Mouse (Mus musculus) spleen, postnatal 10 days (tissue): ENCODE data around the gene Peg10.
"Not testable (repeated sequence)": the region's sequence is repeated elsewhere in the genome, so short reads cannot be mapped to it uniquely, and the experiment has no call there.

ENCODE experiments used
- DNase-seq, 2 experiments: peaks; one replicate each; pipeline ENCODE4 v3.0.0; 2021 to 2022; ENCODE audit warnings: low spot score in 2 of 2

Gene Peg10

GRCm38 (mm10) chr6:4748506-4748961, 1.4 kb downstream of the Peg10 start:
- peak in 1 of 2 experiments; percentile 22 for DNase-seq

DNA sequence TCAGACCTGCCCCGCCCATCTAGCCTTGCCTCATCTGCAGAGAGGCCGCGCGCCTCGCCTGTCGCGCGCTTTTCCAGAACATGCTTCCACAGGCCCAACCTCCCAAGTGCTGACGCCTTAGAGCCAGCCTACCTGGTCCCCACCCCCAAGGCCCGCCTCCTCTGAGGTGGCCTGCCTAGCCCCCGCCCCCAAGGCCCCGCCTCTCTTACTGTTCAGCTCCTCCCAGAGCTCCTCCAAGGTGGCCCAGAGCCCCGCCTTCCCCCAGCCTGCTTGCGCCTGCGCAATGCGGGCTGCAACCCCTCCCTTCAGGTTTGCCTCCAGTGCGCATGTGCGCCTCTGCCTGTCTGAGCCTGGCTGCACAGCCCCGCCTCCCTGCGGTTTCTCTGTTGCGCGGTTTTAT, 2.0 kb downstream of the Peg10 start:
- peak; percentile 64 to 90 for DNase-seq

GRCm38 (mm10) chr6:4751355-4751754, 4.2 kb downstream of the Peg10 start:
- DNase-seq: no peak

GRCm38 (mm10) chr6:4754286-4754685, 7.2 kb downstream of the Peg10 start:
- no peak for DNase-seq

DNA sequence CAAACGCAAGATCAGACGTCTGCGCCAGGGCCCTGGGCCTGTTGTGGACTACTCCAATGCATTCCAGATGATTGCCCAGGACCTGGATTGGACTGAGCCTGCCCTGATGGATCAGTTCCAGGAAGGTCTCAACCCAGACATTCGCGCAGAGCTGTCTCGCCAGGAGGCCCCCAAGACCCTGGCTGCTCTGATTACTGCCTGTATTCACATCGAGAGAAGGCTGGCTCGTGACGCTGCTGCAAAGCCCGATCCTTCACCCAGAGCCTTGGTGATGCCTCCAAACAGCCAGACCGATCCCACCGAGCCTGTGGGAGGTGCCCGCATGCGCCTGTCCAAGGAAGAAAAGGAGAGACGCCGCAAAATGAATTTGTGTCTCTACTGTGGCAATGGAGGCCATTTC, 7.8 kb downstream of the Peg10 start:
- DNase-seq: no peak

DNA sequence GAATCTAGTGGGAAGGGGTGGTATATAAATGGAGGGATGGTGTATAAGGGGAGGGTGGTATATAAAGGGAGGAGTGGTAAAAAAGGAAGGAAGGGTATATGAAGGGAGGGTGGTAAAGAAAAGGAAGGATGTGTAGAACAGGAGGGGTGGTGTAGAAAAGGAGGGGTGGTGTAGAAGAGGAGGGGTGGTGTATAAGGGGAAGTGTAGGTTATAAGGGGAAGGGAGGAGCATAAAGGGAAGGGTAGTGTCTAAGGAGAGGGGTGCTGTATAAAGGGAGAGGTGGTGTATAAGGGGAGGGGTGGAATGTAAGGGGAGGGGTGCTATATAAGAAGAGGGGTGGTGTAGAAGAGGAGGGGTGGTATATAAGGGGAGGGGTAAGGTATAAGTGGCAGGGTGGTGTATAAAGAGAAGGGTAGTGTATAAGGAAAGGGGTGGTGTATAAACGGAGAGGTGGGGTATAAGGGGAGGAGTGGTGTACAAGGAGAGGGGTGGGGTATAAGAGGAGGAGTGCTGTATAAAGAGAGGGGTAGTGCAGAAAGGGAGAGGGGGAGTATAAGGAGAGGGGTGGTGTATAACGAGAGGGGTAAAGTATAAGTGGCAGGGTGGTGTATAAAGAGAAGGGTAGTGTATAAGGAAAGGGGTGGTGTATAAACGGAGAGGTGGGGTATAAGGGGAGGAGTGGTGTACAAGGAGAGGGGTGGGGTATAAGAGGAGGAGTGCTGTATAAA, 14.5 kb downstream of the Peg10 start:
- not testable (repeated sequence) for DNase-seq

DNA sequence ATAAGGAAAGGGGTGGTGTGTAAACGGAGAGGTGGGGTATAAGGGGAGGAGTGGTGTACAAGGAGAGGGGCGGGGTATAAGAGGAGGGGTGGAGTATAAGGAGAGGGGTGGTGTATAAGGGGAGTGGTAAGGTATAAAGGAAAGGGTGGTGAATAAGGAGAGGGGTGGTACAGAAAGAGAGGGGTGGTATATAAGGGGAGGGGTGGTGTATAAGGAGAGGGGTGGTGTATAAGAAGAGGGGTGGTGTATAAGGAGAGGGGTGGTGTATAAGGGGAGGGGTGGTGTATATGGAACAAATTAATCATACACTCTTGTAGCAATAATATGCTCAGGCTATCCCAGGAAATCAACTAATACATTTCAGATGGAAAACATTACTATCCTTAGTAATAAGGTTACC, 15.1 kb downstream of the Peg10 start:
- DNase-seq: no peak

GRCm38 (mm10) chr6:4796281-4796680, 49.2 kb downstream of the Peg10 start:
- DNase-seq: no peak

DNA sequence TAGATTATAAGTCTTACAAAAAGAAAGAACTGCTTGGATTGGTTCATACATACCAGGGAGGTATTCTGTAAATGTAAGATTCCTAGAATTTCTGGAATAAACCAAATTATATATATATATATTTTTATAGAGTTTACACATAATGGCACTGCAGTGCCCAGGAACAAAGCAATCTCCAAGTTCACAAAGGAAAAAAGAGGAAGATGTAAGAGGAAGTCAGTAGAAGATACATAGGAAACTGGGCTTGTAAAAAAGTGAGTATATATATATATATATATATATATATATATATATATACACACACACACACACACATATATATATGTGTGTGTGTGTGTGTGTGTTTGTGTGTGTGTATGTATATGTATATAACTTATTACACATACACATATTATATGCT, 50.2 kb downstream of the Peg10 start:
- DNase-seq: not testable (repeated sequence)

- DNase-seq: no peak
These were observed 51.3 kb downstream of the Peg10 start for GRCm38 (mm10) chr6:4798382-4798781.

DNA sequence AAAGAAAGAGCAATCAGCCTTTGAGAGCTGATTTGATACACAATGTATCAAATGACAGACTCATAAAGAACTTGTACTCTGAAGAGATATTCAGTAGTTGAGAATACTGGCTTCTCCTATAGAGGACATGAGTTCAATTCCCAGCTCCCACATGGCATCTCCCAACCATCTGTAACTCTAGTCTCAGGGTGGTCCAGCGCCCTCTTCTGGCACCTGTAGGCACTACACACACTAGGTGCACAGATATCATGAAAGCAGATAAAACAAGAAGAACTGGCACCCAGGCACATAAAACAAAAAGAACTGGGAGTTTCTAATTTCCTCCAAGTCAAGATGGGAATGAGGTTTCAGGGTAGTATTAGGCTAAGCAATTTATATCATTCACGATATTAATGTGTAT, 52.3 kb downstream of the Peg10 start:
- no peak for DNase-seq

- no peak for DNase-seq
These were observed 59.9 kb downstream of the Peg10 start for GRCm38 (mm10) chr6:4806981-4807380.
